Mouse (Mus musculus) gastrocnemius, postnatal 10 days (tissue): Measurements from ENCODE around the gene Vmn1r82. TPM values are rescaled to one million over a fixed set of nuclear protein-coding genes. Genes with fewer than 3 reads are reported as not detected.

ENCODE experiments used
- DNase-seq: peaks from one replicate; pipeline ENCODE4 v3.0.0; 2021; ENCODE audit warnings: mixed read lengths
- long read RNA-seq, 2 experiments: library from polyadenylated mRNA; stranded (forward); transcript quantifications; one replicate each; pipeline ENCODE4 v2.0.0; 2021
- total RNA-seq, 2 experiments: library from RNA; stranded (reverse); gene quantifications; 2 replicates each; pipeline ENCODE4 v1.2.3; 2021

The Vmn1r82 gene
- total RNA-seq: not detected
- long read RNA-seq, experiment 1: 0 reads
- long read RNA-seq, experiment 2: 0 reads

GRCm38 (mm10) chr7:12300130-12300529 lies at the start of gene Vmn1r82:
Gene Vmn1r82 (plus strand): TSS chr7:12300430.
- no peak for DNase-seq

GRCm38 (mm10) chr7:12268169-12268568 lies 32.1 kb upstream of the Vmn1r82 start, which contains the start of gene Vmn1r81:
Gene Vmn1r81 (minus strand): TSS chr7:12268269.
- DNase-seq: no peak

DNA sequence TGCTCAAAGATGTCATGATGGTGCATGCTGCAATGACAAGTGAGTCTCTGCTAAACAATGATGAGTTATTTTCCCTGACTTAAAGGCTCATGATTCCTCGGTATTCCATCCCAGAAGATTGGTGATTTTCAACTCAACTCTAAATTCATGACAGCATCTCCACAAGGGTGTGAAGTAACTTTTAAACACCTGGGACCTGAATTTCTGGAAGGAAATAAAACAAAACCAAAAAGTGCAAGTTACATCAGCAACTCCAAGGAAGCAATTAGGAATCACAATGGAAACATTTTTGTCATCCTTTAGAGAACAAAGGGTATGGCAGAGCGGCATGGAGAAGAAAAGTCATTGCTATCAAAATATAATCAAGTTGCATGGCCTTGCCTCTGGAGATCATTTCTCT lies 29.2 kb downstream of the Vmn1r82 start, which contains the start of gene Vmn1r83:
Vmn1r83 (minus strand) TSS at position 101 of the 400 bp plus-strand sequence.
- DNase-seq: no peak

Other genes with a start within 250 kb of the Vmn1r82 start
- gene Vmn1r78, start 150.2 kb upstream of the Vmn1r82 start, total RNA-seq: not detected
- not detected for gene Vmn1r79, start 129.2 kb upstream of the Vmn1r82 start, total RNA-seq
- not detected for gene Vmn1r80, start 111.1 kb upstream of the Vmn1r82 start, total RNA-seq
- not detected for gene Vmn1r81, start 32.2 kb upstream of the Vmn1r82 start, total RNA-seq
- not detected for gene Vmn1r83, start 29.1 kb downstream of the Vmn1r82 start, total RNA-seq
- gene Vmn1r84, start 68.8 kb downstream of the Vmn1r82 start, total RNA-seq: not detected
- 1 to 10 TPM; 2.3 to 2.5 TPM for gene Zfp551, start 122.3 kb downstream of the Vmn1r82 start, total RNA-seq
- gene Zfp606, start 177.9 kb downstream of the Vmn1r82 start, total RNA-seq: 10 to 100 TPM in 1 of 2 experiments, 1 to 10 TPM in 1; 7.1 to 10.2 TPM
- gene 2900092C05Rik, start 212.1 kb downstream of the Vmn1r82 start, total RNA-seq: not detected